ENCODE assay signal across 16 mouse cellular contexts in the genomic region with DNA sequence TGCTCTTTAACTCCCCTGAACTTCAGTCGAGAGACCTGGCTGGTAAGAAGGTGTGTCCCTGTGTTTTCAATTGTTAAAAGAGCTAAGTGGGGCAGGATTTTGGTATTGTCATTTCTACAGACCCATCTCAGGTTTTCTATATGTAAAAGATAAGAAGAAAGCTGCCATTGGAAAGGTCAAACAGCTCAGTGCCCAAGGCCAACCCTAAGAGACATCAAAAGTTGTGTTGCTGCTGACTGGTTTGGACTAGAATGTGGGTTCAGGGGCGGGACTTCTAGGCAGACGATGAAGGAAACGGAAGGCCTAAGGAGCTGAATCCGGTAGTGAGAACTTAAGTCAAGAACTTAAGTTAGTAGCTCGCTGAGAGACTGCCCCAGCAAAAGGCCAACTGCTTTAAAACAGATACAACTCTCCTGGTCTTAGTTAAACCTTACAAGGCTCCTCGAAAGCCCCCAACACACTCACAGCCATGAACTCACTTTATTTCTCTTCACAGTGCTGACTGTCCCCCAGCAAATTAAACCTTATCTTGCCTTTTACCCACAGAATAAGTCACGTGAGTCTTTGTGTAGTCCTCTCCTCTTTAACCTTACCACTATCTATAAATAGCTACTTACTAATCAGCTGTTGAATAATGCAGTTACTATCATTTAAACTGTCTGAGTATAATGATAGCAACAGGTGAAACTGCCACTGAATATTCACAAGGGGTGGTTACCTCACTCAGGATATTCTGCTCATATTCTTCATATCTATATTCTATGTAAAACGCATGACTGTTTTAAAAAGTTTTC.
A peak's percentile ranks its signal among the peaks of the same experiment; 100 is the strongest.
DNase-seq lines count a peak whose midpoint lies in the region; ATAC-seq and TF ChIP-seq lines count a peak whose summit lies in the region.
"Had no signal": no experiment of that assay in that cellular context is flagged by ENCODE, and none has a peak within 500 bp of the region (broad histone marks: within the 10 kb centered on the region; RNA-seq: fewer than 3 reads in every experiment).

No protein-coding gene starts in this region.

- peaks cover 13% of the 10 kb centered on the region for H3K4me1 ChIP-seq in liver, embryonic 11.5 days (replicated peaks; ENCODE audit: control insufficient read depth, insufficient read depth, low read length)
- peaks cover 18% of the 10 kb centered on the region for H3K4me1 ChIP-seq in liver, postnatal 0 days (ENCODE audit: insufficient read depth)

- H3K9ac ChIP-seq in liver, embryonic 11.5 days (ENCODE audit: low read depth, low read length): no peak overlapping the region
- H3K9ac ChIP-seq in liver, postnatal 0 days (replicated peaks): no peak overlapping the region
- H3K9ac ChIP-seq: hindbrain, embryonic 14.5 days; lung, embryonic 14.5 days had no signal

- H3K27me3 ChIP-seq in liver, embryonic 11.5 days (replicated peaks; ENCODE audit: control insufficient read depth, insufficient read depth, low read length): no peaks in the 10 kb centered on the region
- H3K27me3 ChIP-seq in liver, postnatal 0 days (ENCODE audit: insufficient read depth, low read length): no peaks in the 10 kb centered on the region
- no peaks in the 10 kb centered on the region for H3K27me3 ChIP-seq in myocyte (ENCODE audit: control insufficient read depth, insufficient read depth, insufficient read length)
- H3K27me3 ChIP-seq: megakaryocyte, embryonic 14.5 days; Patski had no signal

- no peaks in the 10 kb centered on the region for H3K9me3 ChIP-seq in liver, embryonic 11.5 days (ENCODE audit: control insufficient read depth, low read length)
- H3K9me3 ChIP-seq in liver, postnatal 0 days (ENCODE audit: low read length): no peaks in the 10 kb centered on the region
- H3K9me3 ChIP-seq: megakaryocyte, embryonic 14.5 days had no signal

- peaks cover 19% of the 10 kb centered on the region for H3K79me2 ChIP-seq in myocyte (ENCODE audit: control insufficient read depth, insufficient read depth)

- peak overlapping the region; percentile 50 for H3K27ac ChIP-seq in gastrocnemius, adult 2 months
- no peak overlapping the region for H3K27ac ChIP-seq in liver, embryonic 11.5 days (ENCODE audit: low read depth, low read length)
- no peak overlapping the region for H3K27ac ChIP-seq in liver, postnatal 0 days (ENCODE audit: low read depth)
- H3K27ac ChIP-seq: hindbrain, embryonic 14.5 days had no signal

- no peak overlapping the region for H3K4me2 ChIP-seq in liver, embryonic 11.5 days
- no peak overlapping the region for H3K4me2 ChIP-seq in liver, postnatal 0 days (ENCODE audit: low read depth, low read length)
- peak overlapping the region; percentile 19 for H3K4me2 ChIP-seq in myocyte (ENCODE audit: low read depth)
- H3K4me2 ChIP-seq: hindbrain, embryonic 14.5 days; lung, embryonic 14.5 days had no signal

- TF ChIP-seq CTCF in gastrocnemius, adult 2 months (IDR thresholded peaks at IDR 0.05): no peak
- TF ChIP-seq CTCF in liver, postnatal 0 days (IDR thresholded peaks at IDR 0.05; ENCODE audit: low read depth): no peak

- H3ac ChIP-seq in myocyte (ENCODE audit: control insufficient read depth, insufficient read length): no peak overlapping the region

- TF ChIP-seq POLR2A in myocyte (IDR thresholded peaks at IDR 0.05; ENCODE audit: insufficient read length, low read depth): no peak

- WGBS in liver, embryonic 11.5 days: 61% methylated on average over 9 of the region's 9 CpGs
- WGBS in liver, postnatal 0 days (ENCODE audit: insufficient replicate concordance): 57% methylated on average over 9 of the region's 9 CpGs

- DNase-seq in gastrocnemius, adult 2 months: no peak
- no peak for DNase-seq in gastrocnemius, postnatal 25 days
- no peak for DNase-seq in liver, embryonic 11.5 days (ENCODE audit: low spot score)
- DNase-seq in liver, postnatal 0 days: no peak
- DNase-seq in WW6 (ENCODE audit: low read depth, low spot score): peak; percentile 74
- no peak for DNase-seq in embryo, embryonic 9.5 days (ENCODE audit: extremely low spot score)
- DNase-seq: cerebellum, adult 11 months; kidney, adult 2 months; lung, embryonic 14.5 days; right cerebral cortex, adult 18-20 months had no signal

- no peak for TF ChIP-seq EP300 in liver, postnatal 0 days (IDR thresholded peaks at IDR 0.05; ENCODE audit: low read depth)

- ATAC-seq in liver, embryonic 11.5 days (replicated peaks; ENCODE audit: low FRiP score): peak; percentile 57
- no peak for ATAC-seq in liver, postnatal 0 days
- ATAC-seq in cerebellum, adult (ENCODE audit: insufficient number of reproducible peaks, low FRiP score, low TSS enrichment): no peak
- ATAC-seq: forebrain, embryonic 14.5 days; Patski had no signal

- H3K4me3 ChIP-seq in gastrocnemius, adult 2 months: no peak overlapping the region
- no peak overlapping the region for H3K4me3 ChIP-seq in liver, embryonic 11.5 days (ENCODE audit: low read depth, low read length)
- no peak overlapping the region for H3K4me3 ChIP-seq in liver, postnatal 0 days (ENCODE audit: low read depth, low read length)
- H3K4me3 ChIP-seq in myocyte: no peak overlapping the region
- H3K4me3 ChIP-seq: megakaryocyte, embryonic 14.5 days had no signal

- no peaks in the 10 kb centered on the region for H3K36me3 ChIP-seq in liver, embryonic 11.5 days (ENCODE audit: control insufficient read depth, insufficient read depth, low read length)
- no peaks in the 10 kb centered on the region for H3K36me3 ChIP-seq in liver, postnatal 0 days (replicated peaks; ENCODE audit: insufficient read depth, low read length)
- no peaks in the 10 kb centered on the region for H3K36me3 ChIP-seq in myocyte (ENCODE audit: control insufficient read depth, insufficient read depth)

- intact Hi-C loops in gastrocnemius, adult 2 months (cut with DNase I): no loop called here

TF ChIP-seq in myocyte, 11 proteins besides CTCF, POLR2A, EP300 and RAD21:
- TF ChIP-seq MYOD1 (IDR thresholded peaks at IDR 0.05; ENCODE audit: control insufficient read depth in 1 of 3, insufficient read length in 2 of 3, low read depth in 2 of 3) (peak in 2 of 3 experiments; percentile 19 to 53), USF1 (IDR thresholded peaks at IDR 0.05; ENCODE audit: low read depth) (peak; percentile 68), SRF (IDR thresholded peaks at IDR 0.05; ENCODE audit: control insufficient read depth, insufficient read length, low read depth) (no peak)
